Mouse (Mus musculus): ENCODE measurements around the gene Sppl3. TPM values are rescaled to one million over a fixed set of nuclear protein-coding genes. Genes with fewer than 3 reads are reported as not detected.

The Sppl3 gene
- polyA plus RNA-seq, 1 experiment: 57.0 TPM

DNA sequence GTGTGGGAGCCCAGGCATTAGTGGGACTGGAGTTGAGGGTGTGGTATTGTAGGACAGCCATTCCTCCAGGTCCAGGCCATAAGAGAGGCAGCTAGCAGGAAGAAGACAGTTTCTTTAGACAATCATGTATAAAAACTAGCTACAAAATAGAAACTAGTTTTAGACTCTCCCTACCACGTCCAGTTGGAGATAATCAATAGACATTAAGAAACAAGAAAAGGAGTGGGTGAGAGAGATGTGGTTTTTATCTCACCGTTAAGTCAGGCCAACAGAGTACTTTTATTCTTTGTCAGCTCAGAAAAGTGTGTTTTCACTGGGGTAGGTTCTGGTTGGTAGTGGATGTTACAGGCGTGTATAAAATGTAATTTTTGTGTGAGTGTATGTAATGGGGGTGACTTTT is 50.0 kb downstream of the Sppl3 start:
- H3K27ac ChIP-seq (ENCODE audit: insufficient read depth, low read depth, low read length): no peak overlapping the region
- no peak for DNase-seq
- peaks cover 4% of the 10 kb centered on the region; the same call in 1 of the 2 replicates for H3K4me1 ChIP-seq (ENCODE audit: control insufficient read depth, insufficient read depth, low read length)
- 95% methylated on average over 3 of the region's 3 CpGs for WGBS
- H3K36me3 ChIP-seq (ENCODE audit: control insufficient read depth, insufficient read depth, low read length): no peaks in the 10 kb centered on the region
- TF ChIP-seq POLR2A (IDR thresholded peaks at IDR 0.05; ENCODE audit: low read depth, low read length): no peak
- no peak for TF ChIP-seq CTCF (conservative IDR thresholded peaks at IDR 0.05; ENCODE audit: insufficient read depth, insufficient read length, low read depth, low read length)
- H3K4me3 ChIP-seq (ENCODE audit: insufficient read depth, low read depth, low read length): no peak overlapping the region
- no peaks in the 10 kb centered on the region for H3K27me3 ChIP-seq (replicated peaks; ENCODE audit: control insufficient read depth, insufficient read depth, low read length)

- Histone ChIP-seq H3K4me1 (ENCODE audit: control insufficient read depth, insufficient read depth, low read length) (peaks cover 4% of the 10 kb centered on the region; the same call in 1 of the 2 replicates), H3K36me3 (ENCODE audit: control insufficient read depth, insufficient read depth, low read length) (no peaks in the 10 kb centered on the region), H3K27me3 (replicated peaks; ENCODE audit: control insufficient read depth, insufficient read depth, low read length) (no peaks in the 10 kb centered on the region), H3K27ac (ENCODE audit: insufficient read depth, low read depth, low read length) (no peak overlapping the region), H3K4me3 (ENCODE audit: insufficient read depth, low read depth, low read length) (no peak overlapping the region)
- no peak for DNase-seq
- TF ChIP-seq CTCF (conservative IDR thresholded peaks at IDR 0.05; ENCODE audit: insufficient read depth, insufficient read length, low read depth, low read length) (no peak), POLR2A (IDR thresholded peaks at IDR 0.05; ENCODE audit: low read depth, low read length) (no peak)
- 93% methylated on average over 1 of the region's 1 CpGs for WGBS
These were observed 51.6 kb downstream of the Sppl3 start for GRCm38 (mm10) chr5:115062566-115062965.

- WGBS: 71% methylated on average over 7 of the region's 7 CpGs
- H3K36me3 ChIP-seq (ENCODE audit: control insufficient read depth, insufficient read depth, low read length): no peaks in the 10 kb centered on the region
- peaks cover 10% of the 10 kb centered on the region; the same call in 1 of the 2 replicates for H3K4me1 ChIP-seq (ENCODE audit: control insufficient read depth, insufficient read depth, low read length)
- no peaks in the 10 kb centered on the region for H3K27me3 ChIP-seq (replicated peaks; ENCODE audit: control insufficient read depth, insufficient read depth, low read length)
- no peak overlapping the region for H3K4me3 ChIP-seq (ENCODE audit: insufficient read depth, low read depth, low read length)
- no peak overlapping the region for H3K27ac ChIP-seq (ENCODE audit: insufficient read depth, low read depth, low read length)
- DNase-seq: no peak
- TF ChIP-seq CTCF (conservative IDR thresholded peaks at IDR 0.05; ENCODE audit: insufficient read depth, insufficient read length, low read depth, low read length) (no peak), POLR2A (IDR thresholded peaks at IDR 0.05; ENCODE audit: low read depth, low read length) (no peak)
These were observed 52.5 kb downstream of the Sppl3 start for GRCm38 (mm10) chr5:115063391-115063790.

GRCm38 (mm10) chr5:115066245-115066644 is 55.3 kb downstream of the Sppl3 start:
- Histone ChIP-seq H3K27ac (ENCODE audit: insufficient read depth, low read depth, low read length) (no peak overlapping the region), H3K4me3 (ENCODE audit: insufficient read depth, low read depth, low read length) (no peak overlapping the region), H3K4me1 (ENCODE audit: control insufficient read depth, insufficient read depth, low read length) (peaks cover 12% of the 10 kb centered on the region), H3K27me3 (replicated peaks; ENCODE audit: control insufficient read depth, insufficient read depth, low read length) (no peaks in the 10 kb centered on the region), H3K36me3 (ENCODE audit: control insufficient read depth, insufficient read depth, low read length) (no peaks in the 10 kb centered on the region)
- no peak for DNase-seq
- 59% methylated on average over 4 of the region's 4 CpGs for WGBS
- no peak for TF ChIP-seq CTCF (conservative IDR thresholded peaks at IDR 0.05; ENCODE audit: insufficient read depth, insufficient read length, low read depth, low read length)
- no peak for TF ChIP-seq POLR2A (IDR thresholded peaks at IDR 0.05; ENCODE audit: low read depth, low read length)

DNA sequence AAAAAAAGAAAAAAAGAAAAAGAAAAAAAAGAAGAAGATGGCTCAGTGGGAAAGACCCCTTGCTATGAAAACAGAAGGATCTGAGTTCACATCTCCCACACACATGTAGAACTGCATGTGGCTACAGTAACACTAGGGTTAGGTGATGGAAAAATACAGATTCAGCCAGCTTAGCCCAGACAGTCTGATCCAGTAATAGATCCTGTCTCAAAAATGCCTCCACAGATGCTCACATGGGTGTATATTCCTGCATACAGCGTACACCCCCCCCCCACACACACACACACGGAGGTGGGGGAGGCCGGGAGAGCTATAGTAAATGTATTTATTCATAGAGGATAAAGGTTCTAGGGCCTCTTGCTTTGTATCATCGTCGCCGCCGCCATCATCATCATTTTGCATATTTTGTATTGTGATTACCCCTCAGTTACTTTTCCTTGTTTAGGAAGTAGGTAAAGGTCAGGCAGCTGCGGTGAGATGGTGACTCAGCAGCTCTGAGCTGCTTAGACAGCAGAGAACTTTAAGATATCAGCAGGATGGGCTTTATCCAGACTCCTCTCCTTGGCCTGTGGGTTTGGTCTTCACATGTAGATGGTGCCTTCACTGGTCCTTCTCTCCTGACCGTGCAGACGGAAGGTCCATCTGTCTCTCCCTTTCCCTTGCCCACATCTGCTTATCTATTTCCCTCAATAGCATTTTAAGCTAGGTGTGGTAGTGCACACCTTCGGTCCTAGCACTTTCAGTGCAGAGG is 57.9 kb downstream of the Sppl3 start:
- Histone ChIP-seq H3K36me3 (ENCODE audit: control insufficient read depth, insufficient read depth, low read length) (no peaks in the 10 kb centered on the region), H3K4me3 (ENCODE audit: insufficient read depth, low read depth, low read length) (no peak overlapping the region), H3K27me3 (replicated peaks; ENCODE audit: control insufficient read depth, insufficient read depth, low read length) (no peaks in the 10 kb centered on the region), H3K4me1 (ENCODE audit: control insufficient read depth, insufficient read depth, low read length) (peaks cover 24% of the 10 kb centered on the region), H3K27ac (ENCODE audit: insufficient read depth, low read depth, low read length) (no peak overlapping the region)
- TF ChIP-seq CTCF (conservative IDR thresholded peaks at IDR 0.05; ENCODE audit: insufficient read depth, insufficient read length, low read depth, low read length) (no peak), POLR2A (IDR thresholded peaks at IDR 0.05; ENCODE audit: low read depth, low read length) (no peak)
- DNase-seq: no peak
- WGBS: 80% methylated on average over 11 of the region's 11 CpGs

DNA sequence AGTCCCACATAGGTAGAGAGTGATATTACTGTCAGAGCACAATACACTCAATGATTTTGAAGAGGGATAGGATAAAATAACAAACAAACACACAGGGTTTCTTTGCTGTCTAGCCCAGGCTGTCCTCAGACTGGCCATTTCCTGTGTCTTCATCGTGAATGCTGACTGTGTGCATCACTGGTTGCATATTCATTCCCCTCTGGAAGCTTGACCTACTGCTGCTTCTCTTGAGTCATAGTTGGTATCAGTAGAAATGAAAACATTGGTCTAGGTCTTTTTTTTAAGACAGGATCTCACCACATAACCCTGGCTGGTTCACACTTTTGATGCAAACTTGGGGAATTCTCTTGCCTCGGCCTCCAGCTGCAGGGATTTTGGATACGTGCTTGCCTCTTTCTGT is 58.7 kb downstream of the Sppl3 start:
- no peak overlapping the region for H3K27ac ChIP-seq (ENCODE audit: insufficient read depth, low read depth, low read length)
- TF ChIP-seq POLR2A (IDR thresholded peaks at IDR 0.05; ENCODE audit: low read depth, low read length) (no peak), CTCF (conservative IDR thresholded peaks at IDR 0.05; ENCODE audit: insufficient read depth, insufficient read length, low read depth, low read length) (no peak)
- H3K4me1 ChIP-seq (ENCODE audit: control insufficient read depth, insufficient read depth, low read length): peaks cover 24% of the 10 kb centered on the region
- 61% methylated on average over 3 of the region's 3 CpGs for WGBS
- H3K4me3 ChIP-seq (ENCODE audit: insufficient read depth, low read depth, low read length): no peak overlapping the region
- no peak for DNase-seq
- H3K27me3 ChIP-seq (replicated peaks; ENCODE audit: control insufficient read depth, insufficient read depth, low read length): no peaks in the 10 kb centered on the region
- no peaks in the 10 kb centered on the region for H3K36me3 ChIP-seq (ENCODE audit: control insufficient read depth, insufficient read depth, low read length)

- Histone ChIP-seq H3K36me3 (ENCODE audit: control insufficient read depth, insufficient read depth, low read length) (no peaks in the 10 kb centered on the region), H3K27me3 (replicated peaks; ENCODE audit: control insufficient read depth, insufficient read depth, low read length) (no peaks in the 10 kb centered on the region), H3K27ac (ENCODE audit: insufficient read depth, low read depth, low read length) (no peak overlapping the region), H3K4me3 (ENCODE audit: insufficient read depth, low read depth, low read length) (no peak overlapping the region), H3K4me1 (ENCODE audit: control insufficient read depth, insufficient read depth, low read length) (peaks cover 20% of the 10 kb centered on the region)
- TF ChIP-seq POLR2A (IDR thresholded peaks at IDR 0.05; ENCODE audit: low read depth, low read length): no peak
- TF ChIP-seq CTCF (conservative IDR thresholded peaks at IDR 0.05; ENCODE audit: insufficient read depth, insufficient read length, low read depth, low read length): no peak
- no peak for DNase-seq
- 99% methylated on average over 2 of the region's 2 CpGs for WGBS
These were observed 59.5 kb downstream of the Sppl3 start for GRCm38 (mm10) chr5:115070457-115070856.
